Mouse (Mus musculus) embryonic facial prominence, embryonic 14.5 days (tissue): ENCODE measurements around the gene Slc1a2. TPM values are rescaled to one million over a fixed set of nuclear protein-coding genes. Genes with fewer than 3 reads are reported as not detected.

Source experiments
- ATAC-seq: fragments of 200-750 bp; cut with Nextera tagmentation; 2 replicates; pipeline ENCODE4 v1.8.0; 2017; ENCODE audit warnings: low read depth, moderate number of reproducible peaks, moderate TSS enrichment
- DNase-seq: peaks from one replicate; pipeline ENCODE4 v3.0.0-alpha.2; 2015; ENCODE audit warnings: low spot score
- H3K27ac ChIP-seq: fragments of 300-500 bp; sonication (generic); replicated peaks from 2 replicates; pipeline ENCODE4 v1.5.1; 2014; ENCODE audit warnings: low read depth, mild to moderate bottlenecking, low read length, moderate library complexity
- H3K27me3 ChIP-seq: fragments of 300-500 bp; sonication (generic); replicated peaks from 2 replicates; pipeline ENCODE4 v1.6.1; 2014; ENCODE audit warnings: low read length; ENCODE audit not compliant: control insufficient read depth, insufficient read depth
- H3K36me3 ChIP-seq: fragments of 300-500 bp; sonication (generic); 2 replicates; pipeline ENCODE4 v1.6.1; 2014; ENCODE audit warnings: low read length, mixed read lengths; ENCODE audit not compliant: control insufficient read depth, insufficient read depth
- H3K4me1 ChIP-seq: fragments of 300-500 bp; sonication (generic); 2 replicates; pipeline ENCODE4 v1.6.1; 2014; ENCODE audit warnings: antibody characterized with exemption, low read length; ENCODE audit not compliant: control insufficient read depth, insufficient read depth
- H3K4me2 ChIP-seq: fragments of 300-500 bp; sonication (generic); 2 replicates; pipeline ENCODE4 v1.6.1; 2014; ENCODE audit warnings: low read depth, mild to moderate bottlenecking, low read length, moderate library complexity, mixed read lengths
- H3K4me3 ChIP-seq: fragments of 300-500 bp; sonication (generic); 2 replicates; pipeline ENCODE4 v1.5.1; 2014; ENCODE audit warnings: low read depth, mild to moderate bottlenecking, low read length
- H3K9ac ChIP-seq: fragments of 300-500 bp; sonication (generic); 2 replicates; pipeline ENCODE4 v1.6.1; 2014; ENCODE audit warnings: low read depth, mild to moderate bottlenecking, low read length, moderate library complexity, mixed read lengths
- H3K9me3 ChIP-seq: fragments of 300-500 bp; sonication (generic); 2 replicates; pipeline ENCODE4 v1.6.1; 2016; ENCODE audit warnings: low read length; ENCODE audit not compliant: control insufficient read depth
- WGBS: fragments of 180-500 bp; shearing (Covaris S2); extraction: QIAGEN DNeasy Blood & Tissue Kit; methylation state at CpG from one replicate; pipeline ENCODE4 v1.1.7; 2014; 5-methylcytosine and 5-hydroxymethylcytosine counted together
- polyA plus RNA-seq: library from polyadenylated mRNA; unstranded; fragments of >200 nt; fragmentation: Nextera tagmentation; extraction: Ambion mirVana; gene quantifications from 2 replicates; pipeline ENCODE4 v1.2.1, GENCODE M21; 2014

Slc1a2 gene
- polyA plus RNA-seq, 1 experiment from 2014 or later = 2.2 TPM

GRCm38 (mm10) chr2:102695541-102695940 lies 37.1 kb downstream of the Slc1a2 start:
- no peak overlapping the region for H3K9ac ChIP-seq

GRCm38 (mm10) chr2:102697732-102698131 lies 39.3 kb downstream of the Slc1a2 start:
- ATAC-seq (no peak), DNase-seq (peak; percentile 64)
- no peak overlapping the region for H3K9ac ChIP-seq
- H3K36me3 ChIP-seq = no peaks in the 10 kb centered on the region
- H3K4me2 ChIP-seq = no peak overlapping the region
- H3K27ac ChIP-seq = no peak overlapping the region
- no peak overlapping the region for H3K4me3 ChIP-seq
- H3K27me3 ChIP-seq = no peaks in the 10 kb centered on the region
- peaks cover 25% of the 10 kb centered on the region for H3K4me1 ChIP-seq
- 31% methylated on average over 2 of the region's 2 CpGs for WGBS
- H3K9me3 ChIP-seq = no peaks in the 10 kb centered on the region

More at GRCm38 (mm10) chr2:102695541-102695940, 37.1 kb downstream of the Slc1a2 start:
- Histone ChIP-seq H3K4me2 (no peak overlapping the region), H3K9me3 (no peaks in the 10 kb centered on the region), H3K27ac (peak overlapping the region; percentile 68), H3K27me3 (no peaks in the 10 kb centered on the region), H3K4me3 (no peak overlapping the region), H3K36me3 (no peaks in the 10 kb centered on the region), H3K4me1 (peaks cover 25% of the 10 kb centered on the region)
- ATAC-seq (no peak), DNase-seq (no peak)

GRCm38 (mm10) chr2:102699921-102700320 lies 41.5 kb downstream of the Slc1a2 start:
- H3K9me3 ChIP-seq = no peaks in the 10 kb centered on the region
- ATAC-seq (no peak), DNase-seq (no peak)
- no peak overlapping the region for H3K4me3 ChIP-seq
- WGBS = 90% methylated on average over 7 of the region's 7 CpGs
- H3K4me2 ChIP-seq = no peak overlapping the region
- H3K27me3 ChIP-seq = no peaks in the 10 kb centered on the region
- no peaks in the 10 kb centered on the region for H3K36me3 ChIP-seq
- H3K27ac ChIP-seq = no peak overlapping the region
- H3K9ac ChIP-seq = no peak overlapping the region
- H3K4me1 ChIP-seq = peaks cover 6% of the 10 kb centered on the region; the same call in 1 of the 2 replicates

GRCm38 (mm10) chr2:102700695-102701094 lies 42.2 kb downstream of the Slc1a2 start:
- WGBS = 92% methylated on average over 2 of the region's 2 CpGs
- Histone ChIP-seq H3K9me3 (no peaks in the 10 kb centered on the region), H3K36me3 (no peaks in the 10 kb centered on the region), H3K27me3 (no peaks in the 10 kb centered on the region), H3K4me2 (no peak overlapping the region), H3K4me1 (peaks cover 1% of the 10 kb centered on the region; the same call in 1 of the 2 replicates), H3K4me3 (no peak overlapping the region), H3K27ac (no peak overlapping the region), H3K9ac (no peak overlapping the region)
- ATAC-seq = no peak
- DNase-seq = no peak

- no peaks in the 10 kb centered on the region for H3K36me3 ChIP-seq
- no peaks in the 10 kb centered on the region for H3K4me1 ChIP-seq
- no peak overlapping the region for H3K27ac ChIP-seq
- no peak for DNase-seq
- no peaks in the 10 kb centered on the region for H3K9me3 ChIP-seq
- no peak for ATAC-seq
- no peak overlapping the region for H3K9ac ChIP-seq
- no peaks in the 10 kb centered on the region for H3K27me3 ChIP-seq
- no peak overlapping the region for H3K4me2 ChIP-seq
- WGBS = 83% methylated on average over 3 of the region's 3 CpGs
- no peak overlapping the region for H3K4me3 ChIP-seq
Observed at GRCm38 (mm10) chr2:102701382-102701781, 42.9 kb downstream of the Slc1a2 start.

GRCm38 (mm10) chr2:102703556-102703955 lies 45.1 kb downstream of the Slc1a2 start:
- H3K36me3 ChIP-seq = no peaks in the 10 kb centered on the region
- H3K27ac ChIP-seq = no peak overlapping the region
- ATAC-seq (no peak), DNase-seq (no peak)
- WGBS = 50% methylated on average over 3 of the region's 3 CpGs
- no peaks in the 10 kb centered on the region for H3K27me3 ChIP-seq
- no peak overlapping the region for H3K4me2 ChIP-seq
- H3K9ac ChIP-seq = no peak overlapping the region
- no peaks in the 10 kb centered on the region for H3K4me1 ChIP-seq
- H3K4me3 ChIP-seq = no peak overlapping the region
- no peaks in the 10 kb centered on the region for H3K9me3 ChIP-seq

- ATAC-seq = no peak
- no peaks in the 10 kb centered on the region for H3K4me1 ChIP-seq
- H3K27me3 ChIP-seq = no peaks in the 10 kb centered on the region
- H3K4me3 ChIP-seq = no peak overlapping the region
- DNase-seq = no peak
- no peak overlapping the region for H3K9ac ChIP-seq
- no peaks in the 10 kb centered on the region for H3K9me3 ChIP-seq
- no peak overlapping the region for H3K27ac ChIP-seq
- H3K4me2 ChIP-seq = no peak overlapping the region
- WGBS = 92% methylated on average over 1 of the region's 1 CpGs
- no peaks in the 10 kb centered on the region for H3K36me3 ChIP-seq
Observed at GRCm38 (mm10) chr2:102704781-102705180, 46.3 kb downstream of the Slc1a2 start.

GRCm38 (mm10) chr2:102711511-102711910 lies 53.1 kb downstream of the Slc1a2 start:
- H3K9ac ChIP-seq = no peak overlapping the region
- H3K4me3 ChIP-seq = no peak overlapping the region
- no peak overlapping the region for H3K27ac ChIP-seq
- WGBS = 78% methylated on average over 5 of the region's 5 CpGs
- no peaks in the 10 kb centered on the region for H3K27me3 ChIP-seq
- DNase-seq (no peak), ATAC-seq (no peak)
- H3K36me3 ChIP-seq = no peaks in the 10 kb centered on the region
- H3K4me1 ChIP-seq = no peaks in the 10 kb centered on the region
- H3K4me2 ChIP-seq = no peak overlapping the region
- no peaks in the 10 kb centered on the region for H3K9me3 ChIP-seq

- 77% methylated on average over 4 of the region's 4 CpGs for WGBS
- H3K36me3 ChIP-seq = no peaks in the 10 kb centered on the region
- H3K9me3 ChIP-seq = no peaks in the 10 kb centered on the region
- no peak for DNase-seq
- H3K4me1 ChIP-seq = no peaks in the 10 kb centered on the region
- no peak overlapping the region for H3K4me3 ChIP-seq
- no peaks in the 10 kb centered on the region for H3K27me3 ChIP-seq
- ATAC-seq = no peak
- no peak overlapping the region for H3K9ac ChIP-seq
- H3K4me2 ChIP-seq = no peak overlapping the region
- no peak overlapping the region for H3K27ac ChIP-seq
Observed at GRCm38 (mm10) chr2:102712049-102712448, 53.6 kb downstream of the Slc1a2 start.
